Mouse (Mus musculus): ENCODE measurements around the gene Zfp12.

- no peak for TF ChIP-seq JUND (conservative IDR thresholded peaks at IDR 0.05; ENCODE audit: low read depth, low read length)
- no peak for TF ChIP-seq CTCF (conservative IDR thresholded peaks at IDR 0.05 in 1 of 2, IDR thresholded peaks at IDR 0.05 in 1 of 2; ENCODE audit: low read depth in 2 of 2, low read length in 2 of 2)
- no peak for TF ChIP-seq EP300 (IDR thresholded peaks at IDR 0.05; ENCODE audit: low read length)
- no peak for TF ChIP-seq POLR2A (IDR thresholded peaks at IDR 0.05; ENCODE audit: low read depth, low read length)
- no peak for TF ChIP-seq USF1 (IDR thresholded peaks at IDR 0.05; ENCODE audit: low read depth, low read length)
- no peak for TF ChIP-seq USF2 (conservative IDR thresholded peaks at IDR 0.05; ENCODE audit: low read depth, low read length)
- TF ChIP-seq ZC3H11A (IDR thresholded peaks at IDR 0.05; ENCODE audit: low read depth, low read length), result no peak
- no peak for TF ChIP-seq POLR2AphosphoS2 (IDR thresholded peaks at IDR 0.05; ENCODE audit: low read depth, low read length)
- no peak for TF ChIP-seq MAFK (IDR thresholded peaks at IDR 0.05; ENCODE audit: insufficient replicate concordance, low read length)
Observed at GRCm38 (mm10) chr5:143279247-143279646, 44.3 kb downstream of the Zfp12 start.
